Mouse (Mus musculus): ENCODE measurements around the gene Krtcap3.
A peak's percentile ranks its signal among the peaks of the same experiment; 100 is the strongest.

Gene Krtcap3

DNA sequence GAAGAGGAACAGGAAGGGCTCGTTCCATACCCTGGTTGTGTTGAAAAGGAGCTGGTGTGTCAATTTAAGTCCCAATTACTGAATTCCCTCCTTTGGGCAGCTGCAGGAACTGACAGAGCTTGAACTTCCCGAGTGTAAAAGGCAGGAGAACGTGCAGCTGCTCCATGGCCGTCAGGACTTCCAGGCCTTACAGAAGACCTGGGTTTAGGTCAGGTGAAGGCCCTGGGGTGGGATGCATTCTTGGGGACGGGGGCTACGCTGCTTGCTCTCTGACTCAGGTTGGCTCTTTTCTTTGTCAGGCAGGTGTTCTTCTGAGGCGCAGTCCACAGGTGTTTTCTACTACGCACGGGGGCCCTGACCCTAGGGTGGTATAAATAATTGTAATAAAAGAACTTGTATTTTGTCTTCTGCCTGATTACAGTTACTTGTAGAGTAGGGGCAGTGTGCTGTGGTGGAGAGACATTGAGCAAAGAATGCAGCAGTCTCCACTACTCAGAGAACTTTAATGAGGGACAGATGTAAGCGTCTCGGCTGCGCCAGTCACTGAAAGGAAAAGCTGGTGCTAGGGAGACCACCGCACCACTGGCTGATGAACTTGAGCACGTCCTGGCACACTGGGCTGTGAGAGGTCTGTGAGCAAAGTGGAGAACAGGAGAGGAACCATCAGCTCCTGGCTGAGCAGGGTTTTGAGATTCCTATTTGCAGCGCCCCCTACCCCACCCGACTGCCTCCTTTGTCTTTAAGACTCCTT lies 1.5 kb downstream of the Krtcap3 start:
- DNase-seq (ENCODE audit: low spot score in 2 of 2) = no peak

DNA sequence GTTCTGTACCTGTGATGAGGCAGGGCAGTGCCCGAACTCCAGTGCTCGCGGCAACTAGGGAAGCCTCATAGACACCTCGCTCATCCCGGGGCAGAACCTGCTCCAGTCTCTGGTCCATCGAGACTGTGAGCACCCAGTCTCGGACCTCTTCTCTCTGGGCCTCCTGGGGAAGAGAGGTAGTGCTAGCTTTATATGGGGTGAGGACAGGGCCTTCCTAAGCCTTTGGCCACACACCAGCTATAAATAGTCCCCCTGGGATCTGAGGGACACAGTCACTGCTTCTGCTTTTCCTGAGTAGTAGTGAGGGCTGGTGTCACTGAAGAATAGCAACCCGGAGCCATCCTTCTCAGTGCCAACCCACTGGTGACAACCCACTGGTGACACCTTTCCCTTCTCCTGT lies 2.3 kb downstream of the Krtcap3 start:
- DNase-seq (ENCODE audit: low spot score in 2 of 2) = no peak

DNA sequence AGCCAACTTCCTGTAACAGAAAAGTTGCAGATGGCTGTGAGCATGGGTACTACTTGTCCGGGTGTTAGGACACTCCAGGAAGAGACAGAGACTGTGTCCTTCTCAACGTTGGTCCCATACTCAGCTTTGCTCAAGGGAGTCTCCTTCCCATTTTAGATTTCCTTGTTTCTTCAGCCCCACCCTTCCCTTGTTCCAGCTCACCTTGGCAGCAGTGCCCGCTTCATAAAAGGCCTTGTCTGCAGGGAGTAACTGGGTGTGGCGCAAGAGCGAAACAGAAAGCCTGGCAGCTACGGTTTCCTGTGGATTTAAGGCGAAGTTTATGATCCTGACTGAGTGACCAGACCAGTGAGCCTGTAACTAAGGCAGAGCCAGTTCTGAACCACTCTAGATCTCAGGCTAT lies 3.0 kb downstream of the Krtcap3 start:
- no peak for DNase-seq (ENCODE audit: low spot score in 2 of 2)

DNA sequence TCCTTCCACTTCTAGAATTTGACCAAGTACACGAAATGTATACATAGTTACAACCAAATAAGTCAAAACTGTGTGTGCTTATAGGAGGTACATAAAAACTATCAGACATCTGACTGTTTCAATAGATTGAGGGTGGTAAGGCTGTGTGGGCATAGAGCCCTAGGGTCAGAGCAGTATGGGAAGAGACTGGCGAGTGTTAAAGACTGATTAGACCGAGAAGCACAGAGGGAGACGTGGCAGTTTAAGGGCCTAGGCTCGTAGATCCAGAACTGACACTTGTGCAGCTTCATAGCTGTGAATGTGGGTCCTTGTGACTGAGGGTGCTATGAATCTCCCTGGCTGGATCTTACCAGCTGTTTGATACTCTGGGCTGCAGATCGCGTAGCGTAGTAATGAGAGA lies 3.4 kb downstream of the Krtcap3 start:
- DNase-seq (ENCODE audit: low spot score in 2 of 2) = no peak

DNA sequence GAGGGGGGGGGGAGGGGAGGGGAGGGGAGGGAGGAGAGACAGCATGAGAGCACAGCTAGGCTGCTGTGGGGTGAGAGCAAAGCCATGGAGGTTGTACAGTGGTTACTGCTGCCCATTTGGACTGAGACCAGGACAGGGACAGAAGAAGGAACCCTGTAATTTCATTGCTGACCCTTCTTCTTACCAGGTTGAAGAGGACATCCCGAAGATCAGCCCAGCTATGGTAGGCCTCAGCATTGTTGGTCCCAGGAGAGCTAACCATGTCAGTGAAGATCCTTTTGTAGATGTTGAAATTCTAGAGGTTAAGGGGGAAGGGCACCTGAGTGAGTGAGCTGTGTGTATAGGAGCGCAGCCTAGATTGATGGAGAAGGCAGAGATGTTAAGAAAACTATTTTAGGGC lies 3.9 kb downstream of the Krtcap3 start:
- no peak for DNase-seq (ENCODE audit: low spot score in 2 of 2)

DNA sequence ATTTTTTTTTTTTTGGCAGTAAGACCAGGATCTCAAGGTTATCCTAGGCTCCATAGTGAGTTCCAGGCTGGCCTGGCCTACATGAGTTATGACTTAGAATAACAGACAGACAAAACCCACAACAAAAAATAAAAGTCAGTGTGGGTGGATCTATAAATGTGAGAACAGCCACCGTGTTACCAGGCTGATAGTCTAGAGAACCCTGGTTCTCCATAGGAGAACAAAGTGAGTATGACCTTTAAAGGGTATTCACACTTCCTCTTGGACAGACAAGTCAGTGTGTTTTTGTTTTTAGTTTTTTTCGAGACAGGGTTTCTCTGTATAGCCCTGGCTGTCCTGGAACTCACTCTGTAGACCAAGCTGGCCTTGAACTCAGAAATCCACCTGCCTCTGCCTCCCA lies 4.5 kb downstream of the Krtcap3 start:
- DNase-seq (ENCODE audit: low spot score in 2 of 2) = no peak

DNA sequence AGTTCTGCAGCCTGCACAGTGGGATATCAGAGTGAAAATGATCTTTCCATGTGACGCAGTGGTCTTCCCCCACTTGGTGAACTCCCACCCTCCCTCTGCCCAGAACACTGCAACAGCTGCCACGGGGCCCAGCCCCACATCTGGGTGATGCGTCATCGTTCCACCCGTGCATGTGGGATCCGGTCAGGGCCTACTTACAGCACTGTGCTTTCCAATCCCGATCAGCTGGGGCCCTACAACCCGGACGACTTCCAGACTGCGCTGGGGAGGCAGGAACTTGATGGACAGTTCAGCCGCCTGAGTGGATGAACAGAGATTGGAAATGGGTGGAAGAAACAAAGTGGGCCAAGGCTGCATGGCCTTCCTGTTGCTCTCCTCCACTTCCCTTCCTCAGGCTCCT lies 6.1 kb downstream of the Krtcap3 start:
- DNase-seq (ENCODE audit: low spot score in 2 of 2) = no peak

DNA sequence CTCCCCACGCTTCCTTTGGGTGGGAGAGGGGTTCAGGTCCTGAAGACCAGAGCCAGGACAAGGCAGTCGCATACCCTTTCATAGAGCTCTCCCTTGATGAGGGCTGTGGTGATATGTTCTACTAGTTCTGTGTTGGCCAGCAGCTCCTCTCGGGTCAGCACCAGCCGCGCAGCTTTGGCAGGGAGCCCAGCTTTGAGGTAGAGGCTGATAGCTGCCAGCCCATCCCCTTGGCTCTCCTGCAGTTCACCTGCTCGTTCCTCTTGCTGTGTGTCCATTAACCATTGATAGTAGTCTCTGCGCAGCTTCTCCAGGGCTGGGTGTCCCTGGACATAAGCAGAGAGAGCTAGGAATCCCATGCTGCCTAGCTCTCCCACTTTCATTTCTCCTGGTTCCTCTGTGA lies 14.6 kb downstream of the Krtcap3 start:
- DNase-seq (ENCODE audit: low spot score in 2 of 2) = no peak

DNA sequence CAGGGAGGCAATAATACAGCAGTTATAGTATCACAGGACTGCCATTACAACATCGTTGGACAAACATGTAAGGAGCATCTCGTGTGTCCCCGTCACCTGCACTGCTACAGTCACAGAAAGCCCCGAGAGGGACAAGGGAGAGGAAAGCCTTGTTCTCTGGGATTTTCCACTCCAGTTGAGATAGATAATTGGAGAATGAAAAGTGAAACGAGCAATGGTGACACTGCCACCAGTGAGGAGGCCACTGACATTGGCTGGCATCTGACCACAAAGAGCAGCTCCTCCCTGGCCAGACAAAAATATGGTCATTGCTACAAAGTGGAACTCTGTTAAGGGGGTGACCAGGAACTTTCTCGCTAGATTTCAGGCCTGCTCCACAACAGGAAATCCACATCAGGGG lies 16.2 kb downstream of the Krtcap3 start:
- DNase-seq (ENCODE audit: low spot score in 2 of 2) = no peak

DNA sequence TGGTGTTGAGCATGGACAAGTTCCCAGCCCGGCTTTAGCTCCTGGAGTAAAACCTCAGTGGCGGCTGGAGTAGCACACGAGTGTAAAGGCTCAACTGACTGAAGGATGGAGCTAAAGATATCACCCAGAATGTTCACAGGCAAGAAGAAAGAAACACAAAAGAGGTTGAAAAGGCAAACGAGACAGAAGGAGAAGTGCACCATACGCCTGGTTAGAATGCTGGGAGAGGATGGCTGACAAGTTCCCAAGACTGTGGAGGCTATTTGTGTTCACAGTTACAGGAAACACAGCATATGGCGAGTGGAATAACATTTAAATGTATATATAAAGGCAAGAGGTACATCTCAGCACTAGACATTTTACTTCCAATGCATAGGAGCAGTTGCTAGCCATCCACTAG lies 21.5 kb downstream of the Krtcap3 start:
- no peak for DNase-seq (ENCODE audit: low spot score in 2 of 2)

DNA sequence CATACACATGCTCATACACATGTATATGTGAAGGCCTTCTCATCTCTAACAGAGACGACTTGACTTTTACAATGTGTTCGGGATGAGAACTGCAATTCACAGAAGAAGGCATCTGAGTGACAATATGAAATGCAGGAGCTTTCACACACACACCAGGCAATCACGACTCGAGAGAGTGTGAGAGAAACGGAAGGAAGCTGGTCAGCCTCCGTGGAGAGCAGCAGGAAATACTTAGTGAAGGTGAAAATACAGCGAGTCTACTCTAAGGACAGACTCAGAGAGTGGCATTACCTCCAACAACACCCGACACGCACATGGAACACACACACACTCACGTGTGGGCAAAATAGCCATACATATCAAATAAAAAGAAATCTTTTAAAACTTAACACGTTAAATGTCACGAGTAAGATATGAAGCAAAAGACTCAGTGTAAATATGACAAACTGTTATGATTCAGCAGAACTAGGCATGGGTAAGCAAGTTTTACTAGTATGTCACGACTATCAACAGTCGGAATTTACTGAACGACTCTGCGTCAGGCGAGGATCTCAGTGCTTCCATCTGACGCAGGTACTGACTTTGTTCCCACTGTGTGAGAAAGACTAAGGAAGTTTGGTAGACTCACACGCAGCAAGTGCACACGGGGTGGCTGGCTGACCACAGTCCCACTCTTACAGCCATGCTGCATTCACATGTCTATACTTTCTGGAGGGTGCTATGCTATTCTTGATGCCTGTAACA lies 27.9 kb downstream of the Krtcap3 start:
- no peak for DNase-seq (ENCODE audit: low spot score in 2 of 2)

DNA sequence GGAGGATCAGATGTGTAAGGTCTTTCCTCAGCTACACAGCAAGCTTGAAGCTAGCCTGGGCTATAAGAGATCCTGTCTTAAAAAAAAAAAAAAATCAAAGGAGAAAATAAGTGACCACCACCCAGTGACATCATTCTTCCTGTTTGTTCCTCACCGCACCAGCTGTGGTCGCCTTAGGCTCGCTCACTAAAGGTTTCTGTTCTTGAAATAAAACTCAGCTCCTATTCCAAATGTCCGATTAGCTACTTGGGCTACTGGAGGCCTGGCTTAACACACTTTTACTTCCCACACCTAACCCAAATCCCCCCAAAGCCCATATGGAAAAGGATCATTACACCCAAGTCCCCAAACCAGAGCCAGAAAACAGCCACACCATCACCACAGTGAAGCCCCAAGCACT lies 36.7 kb downstream of the Krtcap3 start:
- DNase-seq (ENCODE audit: low spot score in 2 of 2) = no peak

DNA sequence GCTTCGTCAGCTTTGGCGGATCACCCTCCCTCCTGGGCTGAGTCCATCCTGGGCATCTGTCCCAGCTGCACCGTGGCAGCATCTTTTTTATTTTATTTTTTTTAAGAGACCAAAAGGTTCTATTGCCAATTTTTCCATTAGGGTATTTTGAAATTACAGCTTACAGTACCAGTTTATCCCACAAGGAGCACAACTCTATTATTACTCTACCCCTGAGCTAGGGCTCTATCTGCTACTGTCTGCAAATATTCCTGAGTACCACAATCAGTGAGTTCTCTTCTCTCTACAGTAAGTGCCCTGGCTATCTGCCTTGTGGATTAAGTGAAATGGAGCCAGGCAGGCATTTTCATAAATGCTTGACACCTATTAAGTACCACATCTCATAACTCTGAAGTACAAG lies 37.2 kb downstream of the Krtcap3 start:
- DNase-seq (ENCODE audit: low spot score in 2 of 2) = no peak

DNA sequence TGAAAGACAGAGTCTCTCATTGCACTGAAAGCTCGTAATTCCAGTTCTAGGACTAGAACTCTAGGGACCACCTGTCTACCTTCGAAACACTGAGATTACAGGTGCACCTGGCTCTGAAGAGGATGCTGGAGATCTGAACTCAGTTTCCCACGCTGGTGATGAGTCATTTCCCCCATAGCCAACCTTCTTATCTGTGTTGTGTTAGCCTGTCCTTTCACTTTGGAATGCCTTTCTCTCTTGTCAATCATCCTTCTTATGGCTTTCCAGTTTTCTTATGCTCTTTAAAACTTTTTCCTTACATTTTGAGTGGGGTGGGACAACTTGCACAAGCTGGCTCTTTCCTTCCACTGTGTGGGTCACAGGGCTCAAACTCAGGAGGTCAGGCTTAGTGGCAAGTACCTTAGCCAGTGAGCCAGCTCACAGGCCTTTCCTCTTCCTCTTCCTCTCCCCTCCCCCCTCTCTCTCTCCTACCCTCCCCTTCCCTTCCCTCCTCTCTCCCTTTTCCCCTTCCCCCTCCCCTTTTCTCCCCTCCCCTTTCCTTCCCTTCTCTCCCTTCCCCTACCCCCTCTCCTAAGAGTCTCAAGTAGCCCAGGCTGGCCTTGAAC lies 38.2 kb downstream of the Krtcap3 start:
- DNase-seq (ENCODE audit: low spot score in 2 of 2) = no peak

DNA sequence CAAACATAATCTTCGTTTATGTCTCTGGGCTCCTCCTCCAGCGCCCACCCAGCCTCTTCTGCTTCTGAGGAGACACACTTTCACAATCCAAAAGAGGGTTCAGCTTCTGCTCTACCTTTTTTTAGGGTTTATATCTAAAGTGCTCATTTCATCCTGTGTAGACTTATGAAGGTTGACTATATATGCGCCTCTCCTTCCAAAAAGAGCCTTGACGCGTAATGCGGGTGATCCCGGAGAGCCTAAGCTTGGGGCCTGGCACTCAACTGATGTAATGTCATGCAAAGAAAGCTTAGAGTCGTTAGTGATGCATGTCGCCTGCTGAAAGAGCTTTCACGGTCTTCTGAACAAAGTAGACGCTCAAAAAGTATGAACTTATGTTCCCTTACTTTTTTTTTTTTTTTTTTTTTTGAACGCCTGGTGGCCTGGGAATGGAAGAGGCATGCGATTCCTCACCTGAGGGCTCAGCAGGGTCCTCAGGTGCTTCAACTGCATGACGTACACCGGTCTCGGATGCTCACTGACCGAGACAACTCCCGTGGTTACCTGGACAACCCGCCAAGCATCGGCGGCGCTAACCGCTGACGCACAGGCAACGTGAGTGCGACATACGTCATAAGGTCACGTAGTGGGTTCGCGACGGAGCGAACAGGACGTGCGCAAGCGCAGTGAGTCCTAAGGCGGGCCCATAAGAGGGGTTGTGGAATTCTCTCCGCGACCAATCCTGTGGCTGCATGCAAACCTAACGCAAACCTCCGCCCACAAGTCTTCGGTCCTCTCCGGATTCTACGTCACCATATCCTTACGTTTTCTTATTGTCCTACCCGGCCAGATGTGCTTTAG lies 39.2 kb downstream of the Krtcap3 start, which contains the start of gene Ift172:
Gene Ift172 (minus strand): TSS at position 596 of the 840 bp plus-strand sequence.
- DNase-seq (ENCODE audit: low spot score in 2 of 2) = peak; percentile 96

DNA sequence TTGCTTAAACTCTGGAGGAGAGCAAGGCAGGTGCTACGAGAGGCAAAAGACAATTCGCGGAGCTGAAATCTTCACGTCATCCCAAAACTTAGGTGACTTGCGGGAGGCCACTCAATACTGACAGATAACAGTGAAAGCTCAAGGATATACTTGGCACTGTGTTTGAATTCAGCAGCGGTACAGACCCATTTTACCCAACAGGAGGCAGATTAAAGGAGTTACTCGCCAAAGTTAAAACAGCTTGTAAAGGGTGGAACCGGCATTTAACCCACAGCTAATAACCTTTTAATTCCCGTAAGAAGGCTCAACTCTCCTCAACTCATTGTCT lies 39.8 kb downstream of the Krtcap3 start:
- DNase-seq (ENCODE audit: low spot score in 2 of 2) = no peak

DNA sequence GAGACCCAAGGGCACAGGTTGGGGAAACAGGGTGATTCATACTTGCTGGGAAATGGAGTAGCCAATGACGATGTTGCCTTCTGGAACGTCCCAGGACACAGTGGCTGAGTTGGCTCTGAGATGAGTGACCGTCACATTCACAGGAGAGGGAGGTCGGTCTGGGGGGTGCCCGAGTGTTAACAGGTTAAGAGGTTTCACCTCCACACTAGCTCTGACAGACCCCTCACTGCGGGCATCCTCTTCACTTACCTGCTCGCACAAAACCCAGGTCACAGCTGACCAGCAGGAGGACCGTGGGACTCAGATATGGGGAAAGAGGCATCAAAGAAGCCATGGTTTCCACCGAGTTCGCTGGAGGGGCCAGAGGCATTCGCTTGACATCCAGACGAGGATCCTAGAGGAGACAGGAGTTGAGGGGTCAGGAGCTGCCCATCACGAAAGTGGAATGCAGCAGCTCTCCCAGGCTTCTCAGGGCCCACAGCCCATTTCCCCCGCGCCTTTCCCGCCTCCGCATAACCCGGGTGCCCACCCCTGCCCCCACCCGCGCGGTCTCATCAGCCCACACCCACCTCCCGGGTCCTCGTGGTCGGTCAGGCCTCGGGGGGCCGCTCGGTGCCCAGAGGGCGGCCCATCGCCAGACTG lies 43.6 kb downstream of the Krtcap3 start:
- DNase-seq (ENCODE audit: low spot score in 2 of 2) = no peak

DNA sequence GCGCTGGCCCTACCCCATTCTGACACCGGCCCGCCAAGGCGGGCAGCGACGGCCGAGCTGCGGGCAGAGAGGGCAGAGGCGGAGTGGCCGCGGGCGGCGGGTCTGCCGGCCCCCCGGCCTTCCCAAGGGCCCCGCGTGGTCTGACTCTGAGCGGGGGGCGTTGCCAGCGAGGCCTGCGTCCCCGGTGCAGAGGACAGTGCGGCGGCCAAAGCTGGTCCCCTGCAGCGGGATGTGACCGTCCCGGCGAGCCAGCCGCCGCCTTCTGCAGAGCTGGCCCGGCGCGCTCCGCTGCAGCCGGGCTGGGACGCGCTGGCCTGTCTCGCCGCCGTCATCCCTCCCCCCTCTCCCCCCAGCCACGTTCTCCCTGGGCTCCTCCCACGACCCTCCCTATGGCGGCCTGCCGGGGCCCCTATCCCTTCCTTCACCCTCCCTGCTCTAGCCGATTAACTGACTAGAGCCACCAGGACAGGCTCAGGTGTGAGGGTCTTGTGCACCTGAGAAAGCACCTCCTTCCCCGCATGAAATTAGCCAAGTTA lies 44.2 kb downstream of the Krtcap3 start, which contains the start of gene Fndc4:
Gene Fndc4 (minus strand): TSS at position 475 of the 536 bp plus-strand sequence.
- DNase-seq (ENCODE audit: low spot score in 2 of 2) = peak; percentile 55 to 62

DNA sequence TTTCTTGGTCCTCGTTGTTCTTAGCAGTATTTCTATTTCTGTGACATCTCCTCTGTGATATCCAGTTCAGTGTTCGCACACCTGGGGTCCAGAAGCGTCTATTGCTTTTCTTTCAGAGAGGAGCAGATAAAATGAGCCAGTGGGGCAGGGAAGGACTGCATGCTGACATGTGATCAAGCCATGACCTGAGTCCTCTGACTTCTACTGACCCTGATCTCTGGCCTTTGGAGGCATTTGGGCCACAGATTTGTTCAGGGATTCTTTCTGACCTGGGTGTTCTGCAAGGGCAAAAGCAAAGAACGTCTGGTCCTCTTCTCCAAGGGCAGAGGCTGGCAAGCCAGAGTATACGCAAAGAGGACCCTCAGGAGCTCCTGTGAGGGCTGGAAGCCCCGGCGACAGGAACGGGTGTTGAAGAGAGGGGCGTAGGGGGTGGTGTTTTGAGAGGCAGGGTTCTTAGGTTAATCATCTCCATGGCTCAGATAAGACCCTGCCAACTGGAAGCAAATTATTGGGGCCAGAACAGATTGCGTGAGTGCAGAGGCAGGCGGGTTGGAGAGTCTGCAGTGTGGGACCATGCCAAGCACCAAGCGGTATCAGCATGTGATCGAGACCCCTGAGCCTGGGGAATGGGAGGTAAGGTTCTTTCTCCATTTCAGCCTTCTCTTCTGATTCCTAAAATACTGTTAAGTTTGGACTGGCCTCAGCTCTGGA lies 45.7 kb downstream of the Krtcap3 start, which contains the start of gene Gckr:
Gene Gckr (plus strand): TSS at position 397 of the 711 bp plus-strand sequence.
- no peak for DNase-seq (ENCODE audit: low spot score in 2 of 2)

DNA sequence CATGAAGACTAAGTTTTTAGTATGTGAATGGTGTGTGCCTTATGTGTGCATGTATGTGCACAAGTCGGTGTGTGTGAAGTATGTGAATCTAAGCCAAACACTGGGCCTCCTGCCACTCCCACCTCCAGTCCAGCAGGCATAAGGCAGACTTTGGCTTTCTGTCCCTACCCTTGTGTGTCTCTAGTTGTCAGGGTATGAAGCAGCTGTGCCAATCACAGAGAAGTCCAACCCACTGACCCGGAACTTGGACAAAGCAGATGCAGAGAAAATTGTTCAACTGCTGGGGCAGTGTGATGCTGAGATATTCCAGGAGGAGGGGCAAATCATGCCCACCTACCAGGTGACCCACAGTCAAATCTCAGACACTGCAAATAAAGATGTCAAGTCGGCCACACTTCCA lies 46.5 kb downstream of the Krtcap3 start:
- no peak for DNase-seq (ENCODE audit: low spot score in 2 of 2)

DNA sequence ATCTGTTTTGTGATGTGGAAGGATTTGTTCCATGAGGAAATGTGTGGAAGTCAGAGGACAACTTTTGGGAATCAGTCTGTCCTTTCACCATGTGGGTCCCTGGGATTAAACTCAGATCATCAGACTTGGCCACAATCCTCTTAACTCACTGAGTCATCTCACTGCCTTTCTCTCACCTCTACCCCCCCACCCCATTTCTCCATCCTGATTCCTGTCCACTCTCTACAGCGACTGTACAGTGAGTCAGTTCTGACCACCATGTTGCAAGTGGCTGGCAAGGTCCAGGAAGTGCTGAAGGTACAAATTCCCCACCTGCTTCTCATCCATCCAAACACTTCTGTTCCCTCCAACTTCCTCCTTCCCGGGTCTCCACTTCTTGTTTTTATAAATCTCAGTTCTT lies 47.0 kb downstream of the Krtcap3 start:
- no peak for DNase-seq (ENCODE audit: low spot score in 2 of 2)
